Mouse (Mus musculus) G1E (cell line): ENCODE results near the gene Plpp7.

Experiments used
- CTCF ChIP-seq: IDR thresholded peaks from 2 replicates; pipeline ENCODE4 v1.5.1; 2012; ENCODE audit warnings: low read depth, low read length, inconsistent platforms, mixed read lengths
- GATA1 ChIP-seq: IDR thresholded peaks from 2 replicates; pipeline ENCODE4 v1.6.1; 2012; ENCODE audit warnings: borderline replicate concordance, low read length, inconsistent platforms, mixed read lengths
- TAL1 ChIP-seq: conservative IDR thresholded peaks from 2 replicates; pipeline ENCODE4 v1.6.1; 2012; ENCODE audit warnings: low read depth, low read length, inconsistent platforms, mixed read lengths

DNA sequence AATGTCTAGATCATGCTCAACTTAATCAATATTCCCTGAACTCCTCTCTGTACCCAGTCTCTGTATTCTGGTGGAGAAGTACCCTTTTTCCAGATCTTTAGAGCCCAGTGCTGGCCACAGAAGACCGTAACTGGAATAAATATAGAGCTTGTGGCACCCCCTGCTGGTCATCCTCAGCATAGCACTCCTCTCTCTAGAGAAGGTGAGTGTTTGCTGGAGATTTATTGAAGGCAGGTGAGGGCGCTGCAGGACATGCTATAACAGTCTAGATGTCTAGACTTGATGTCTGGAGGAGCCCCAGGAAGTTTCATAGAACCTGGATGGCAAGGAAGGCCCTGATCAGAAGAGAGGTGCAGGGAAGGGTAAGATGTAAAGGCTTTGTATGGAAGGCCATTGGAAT, 38.7 kb downstream of the Plpp7 start:
- TF ChIP-seq CTCF = peak; percentile 90
- no peak for TF ChIP-seq TAL1
- no peak for TF ChIP-seq GATA1
